Mouse (Mus musculus) limb, embryonic 12.5 days (tissue): ENCODE data around the gene Synj2. TPM values are rescaled to one million over a fixed set of nuclear protein-coding genes. Genes with fewer than 3 reads are reported as not detected.

Source experiments
- ATAC-seq: fragments of 200-750 bp; cut with Nextera tagmentation; 2 replicates; pipeline ENCODE4 v1.8.0; 2017; ENCODE audit warnings: low read depth, moderate TSS enrichment; ENCODE audit not compliant: insufficient number of reproducible peaks, insufficient read depth, low FRiP score, low TSS enrichment
- H3K27ac ChIP-seq: fragments of 300-500 bp; sonication (generic); 2 replicates; pipeline ENCODE4 v1.5.1; 2016; ENCODE audit warnings: mild to moderate bottlenecking, moderate library complexity
- H3K27me3 ChIP-seq: fragments of 300-500 bp; sonication (generic); 2 replicates; pipeline ENCODE4 v1.6.1; 2016; ENCODE audit warnings: mild to moderate bottlenecking, moderate library complexity
- H3K36me3 ChIP-seq: fragments of 300-500 bp; sonication (generic); 2 replicates; pipeline ENCODE4 v1.6.1; 2016; ENCODE audit warnings: mild to moderate bottlenecking, moderate library complexity
- H3K4me1 ChIP-seq: fragments of 300-500 bp; sonication (generic); replicated peaks from 2 replicates; pipeline ENCODE4 v1.6.1; 2016
- H3K4me2 ChIP-seq: fragments of 300-500 bp; sonication (generic); 2 replicates; pipeline ENCODE4 v1.6.1; 2016; ENCODE audit warnings: mild to moderate bottlenecking, moderate library complexity
- H3K4me3 ChIP-seq: fragments of 300-500 bp; sonication (generic); replicated peaks from 2 replicates; pipeline ENCODE4 v1.5.1; 2016; ENCODE audit warnings: mild to moderate bottlenecking
- H3K9ac ChIP-seq: fragments of 300-500 bp; sonication (generic); replicated peaks from 2 replicates; pipeline ENCODE4 v1.6.1; 2016; ENCODE audit warnings: mild to moderate bottlenecking, moderate library complexity
- H3K9me3 ChIP-seq: fragments of 300-500 bp; sonication (generic); 2 replicates; pipeline ENCODE4 v1.6.1; 2016; ENCODE audit warnings: mild to moderate bottlenecking, moderate library complexity
- WGBS: fragments of 180-500 bp; shearing (Covaris S2); methylation state at CpG from one replicate; pipeline ENCODE4 v1.1.7; 2016; 5-methylcytosine and 5-hydroxymethylcytosine counted together
- polyA plus RNA-seq: library from polyadenylated mRNA; unstranded; fragments of >200 nt; fragmentation: Nextera tagmentation; extraction: Ambion mirVana; gene quantifications from 2 replicates; pipeline ENCODE4 v1.2.1, GENCODE M21; 2016

The Synj2 gene
- polyA plus RNA-seq, 1 experiment from 2014 or later, result 1.2 TPM

DNA sequence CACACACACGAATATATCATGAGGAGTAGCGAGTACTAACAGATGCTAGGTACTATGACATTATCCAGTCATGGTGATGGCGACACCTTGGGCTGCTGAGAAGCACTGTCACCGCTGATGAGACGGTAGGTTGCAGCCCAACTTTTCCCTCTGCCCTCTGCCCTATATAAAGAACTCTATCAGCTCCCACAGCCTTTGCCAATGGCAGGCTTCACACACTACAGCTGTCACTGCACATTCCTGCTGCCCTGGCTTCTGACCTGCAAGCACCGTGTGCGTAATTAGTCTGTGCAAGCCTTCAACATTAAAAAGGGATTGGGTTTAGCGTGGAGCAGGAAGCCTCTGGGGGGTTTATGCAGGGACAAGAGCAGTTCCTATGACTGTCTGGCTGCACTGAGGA lies 121.7 kb downstream of the Synj2 start:
- no peak overlapping the region for H3K4me2 ChIP-seq
- WGBS, result 76% methylated on average over 8 of the region's 8 CpGs
- no peaks in the 10 kb centered on the region for H3K9me3 ChIP-seq

DNA sequence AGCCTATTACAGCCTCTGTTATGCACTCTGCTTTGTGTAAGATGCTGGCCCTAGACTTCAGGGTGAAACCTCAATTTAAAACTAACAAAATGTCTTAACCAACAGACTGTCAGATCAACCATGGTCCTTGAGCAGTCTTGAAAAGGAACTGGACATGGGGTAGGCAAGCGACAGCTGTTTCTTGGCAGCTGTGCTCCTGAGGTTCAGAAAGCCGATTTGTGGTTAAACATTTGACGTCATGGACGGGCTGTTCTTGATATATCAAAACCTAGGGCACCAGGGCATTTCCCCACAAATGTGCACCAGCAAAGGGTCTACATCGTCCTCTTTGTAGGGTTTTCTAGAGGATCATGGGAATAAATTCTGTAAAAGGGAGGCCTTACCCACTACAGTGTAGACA lies 122.5 kb downstream of the Synj2 start:
- no peaks in the 10 kb centered on the region for H3K4me1 ChIP-seq
- H3K9ac ChIP-seq, result no peak overlapping the region
- H3K4me2 ChIP-seq, result no peak overlapping the region
- no peak overlapping the region for H3K27ac ChIP-seq
- 78% methylated on average over 5 of the region's 5 CpGs for WGBS
- ATAC-seq, result no peak
- H3K4me3 ChIP-seq, result no peak overlapping the region
- no peaks in the 10 kb centered on the region for H3K9me3 ChIP-seq
- no peaks in the 10 kb centered on the region for H3K27me3 ChIP-seq
- H3K36me3 ChIP-seq, result peaks cover 36% of the 10 kb centered on the region

More for the DNA sequence above, 121.7 kb downstream of the Synj2 start:
- Histone ChIP-seq H3K36me3 (peaks cover 36% of the 10 kb centered on the region), H3K27me3 (no peaks in the 10 kb centered on the region), H3K4me3 (no peak overlapping the region), H3K27ac (no peak overlapping the region), H3K4me1 (no peaks in the 10 kb centered on the region), H3K9ac (no peak overlapping the region)
- no peak for ATAC-seq

DNA sequence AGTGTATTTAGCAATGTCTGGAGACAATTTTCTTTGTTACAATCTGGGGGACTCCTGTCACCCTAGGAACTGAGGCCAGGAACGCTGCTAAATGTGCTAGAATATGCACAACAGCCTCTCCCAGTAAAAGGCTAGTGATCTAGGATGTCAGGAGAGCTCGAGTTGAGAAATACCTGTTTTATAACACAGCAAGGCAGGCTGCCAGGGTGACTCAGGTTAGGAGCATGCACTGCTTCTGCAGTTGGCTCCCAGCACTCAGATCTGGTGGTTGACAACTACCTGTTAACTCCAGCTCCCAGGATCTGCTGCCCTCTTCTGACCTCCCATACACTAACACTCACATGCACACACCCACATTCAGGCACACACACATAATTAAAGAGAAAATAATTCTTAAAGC lies 124.9 kb downstream of the Synj2 start:
- Histone ChIP-seq H3K4me3 (no peak overlapping the region), H3K9ac (no peak overlapping the region), H3K27ac (no peak overlapping the region), H3K4me1 (no peaks in the 10 kb centered on the region), H3K9me3 (no peaks in the 10 kb centered on the region), H3K36me3 (peaks cover 47% of the 10 kb centered on the region), H3K27me3 (no peaks in the 10 kb centered on the region), H3K4me2 (no peak overlapping the region)
- WGBS, result 92% methylated on average over 2 of the region's 2 CpGs
- ATAC-seq, result no peak

DNA sequence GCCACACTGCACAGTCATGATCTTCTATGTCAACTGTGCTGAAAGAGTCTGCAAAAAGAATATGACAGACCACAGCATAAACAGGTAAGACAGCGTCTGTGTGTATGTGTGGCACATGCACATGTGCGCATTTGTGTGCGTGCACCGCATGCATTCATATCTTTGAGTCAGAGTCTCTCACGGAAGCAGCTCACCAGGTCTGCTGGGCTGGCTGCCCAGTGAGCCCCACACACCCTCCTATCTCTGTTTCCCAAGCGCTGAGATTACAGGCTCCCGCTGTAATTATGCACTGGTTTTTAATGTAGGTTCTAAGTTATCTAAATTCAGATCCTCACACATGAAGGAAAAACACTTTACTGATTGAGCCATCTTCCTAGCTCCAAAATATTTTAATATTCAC lies 126.5 kb downstream of the Synj2 start:
- H3K27ac ChIP-seq, result no peak overlapping the region
- H3K4me3 ChIP-seq, result no peak overlapping the region
- H3K9me3 ChIP-seq, result no peaks in the 10 kb centered on the region
- peaks cover 53% of the 10 kb centered on the region for H3K36me3 ChIP-seq
- no peak for ATAC-seq
- no peaks in the 10 kb centered on the region for H3K4me1 ChIP-seq
- WGBS, result 95% methylated on average over 7 of the region's 7 CpGs
- no peak overlapping the region for H3K9ac ChIP-seq
- no peaks in the 10 kb centered on the region for H3K27me3 ChIP-seq
- H3K4me2 ChIP-seq, result no peak overlapping the region

DNA sequence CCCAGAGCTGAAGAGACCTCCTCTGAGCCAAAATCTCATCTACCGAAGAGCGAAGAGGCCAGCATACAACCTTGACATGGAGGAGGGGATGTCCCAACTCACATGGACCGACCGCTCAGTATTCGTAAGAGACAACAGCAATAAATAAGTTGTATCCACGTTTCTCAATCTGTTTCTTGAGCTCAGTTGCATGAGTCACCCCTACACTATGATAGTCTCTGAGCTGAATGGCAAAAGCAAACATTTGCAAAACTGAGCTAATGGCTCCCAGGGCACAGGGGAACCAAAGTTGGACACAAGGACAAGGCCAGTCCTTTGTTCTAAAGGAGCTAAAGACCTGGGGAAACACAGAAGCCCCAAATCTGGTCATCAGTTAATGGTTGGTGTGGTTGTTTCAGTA lies 128.8 kb downstream of the Synj2 start:
- H3K27me3 ChIP-seq, result no peaks in the 10 kb centered on the region
- no peak overlapping the region for H3K4me2 ChIP-seq
- no peak overlapping the region for H3K4me3 ChIP-seq
- no peaks in the 10 kb centered on the region for H3K9me3 ChIP-seq
- no peak overlapping the region for H3K27ac ChIP-seq
- H3K36me3 ChIP-seq, result peaks cover 57% of the 10 kb centered on the region
- H3K4me1 ChIP-seq, result no peaks in the 10 kb centered on the region
- 92% methylated on average over 6 of the region's 6 CpGs for WGBS
- no peak overlapping the region for H3K9ac ChIP-seq
- ATAC-seq, result no peak

DNA sequence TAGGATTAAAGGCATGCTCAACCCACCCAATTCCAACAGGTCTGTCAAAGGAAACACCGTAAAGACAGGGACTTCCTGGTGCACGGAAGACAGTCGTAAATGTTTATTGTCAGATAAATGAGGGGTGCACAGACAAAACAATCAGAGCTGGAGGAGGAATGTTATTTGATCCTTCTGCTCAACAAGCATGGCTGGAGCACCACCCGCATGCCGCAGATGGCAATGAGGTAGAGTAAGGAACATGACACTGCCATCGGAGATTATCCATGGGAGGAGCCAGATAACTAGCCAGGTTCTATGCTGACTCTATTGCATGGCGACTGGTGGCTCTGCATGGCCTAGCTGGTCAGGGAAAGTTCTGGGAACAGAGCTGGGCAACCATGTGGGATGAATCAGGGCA lies 132.3 kb downstream of the Synj2 start:
- no peak overlapping the region for H3K27ac ChIP-seq
- H3K4me3 ChIP-seq, result no peak overlapping the region
- H3K27me3 ChIP-seq, result no peaks in the 10 kb centered on the region
- no peaks in the 10 kb centered on the region for H3K4me1 ChIP-seq
- peaks cover 32% of the 10 kb centered on the region; the same call in 1 of the 2 replicates for H3K36me3 ChIP-seq
- no peak for ATAC-seq
- no peak overlapping the region for H3K9ac ChIP-seq
- no peaks in the 10 kb centered on the region for H3K9me3 ChIP-seq
- 29% methylated on average over 7 of the region's 7 CpGs for WGBS
- no peak overlapping the region for H3K4me2 ChIP-seq

DNA sequence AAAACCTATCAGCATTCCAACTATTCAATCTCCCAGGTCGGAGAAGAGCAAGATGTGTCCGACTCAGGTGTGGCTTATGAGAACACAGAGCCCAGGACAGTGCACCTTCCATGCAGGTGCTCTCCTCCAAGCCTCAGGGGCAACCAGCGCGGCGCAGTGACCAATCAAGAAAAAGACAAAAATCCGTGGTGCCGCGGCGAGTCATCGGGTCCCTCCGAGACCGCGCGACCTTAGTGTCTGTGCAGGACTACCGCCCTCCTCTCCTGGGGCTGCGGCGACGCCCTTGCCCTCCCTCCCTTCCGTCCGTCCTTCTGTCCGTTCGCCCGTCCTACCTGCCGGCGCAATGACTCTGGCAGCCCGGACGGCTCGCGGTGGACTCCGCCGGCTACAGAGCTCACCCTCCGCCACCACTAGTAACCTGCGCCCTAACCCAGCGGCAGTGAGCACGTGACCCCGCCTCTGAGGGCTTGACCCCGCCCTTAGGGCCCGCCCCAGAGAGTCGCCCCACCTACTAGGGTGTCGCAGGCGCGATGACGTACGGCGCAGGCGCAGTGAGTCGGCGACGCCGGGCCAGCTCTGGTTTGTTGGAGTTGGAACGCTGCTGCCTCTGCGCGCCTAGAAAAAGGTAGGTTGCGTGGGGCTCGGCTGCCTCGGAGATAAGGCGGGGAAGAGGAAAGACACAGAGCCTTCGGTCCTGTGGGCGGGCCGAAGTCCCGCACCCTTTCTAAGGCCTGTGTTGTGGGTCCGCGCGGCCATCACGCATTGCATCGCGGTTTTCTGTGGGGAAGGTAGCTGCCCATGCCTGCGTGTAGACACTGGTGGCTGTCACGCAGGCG lies 138.4 kb downstream of the Synj2 start, which contains the start of the genes Serac1 and Gtf2h5:
Gene Serac1, minus strand, starts transcription at position 455 of the 836 bp plus-strand sequence.
Gene Gtf2h5, plus strand, starts transcription at position 500 of the 836 bp plus-strand sequence.
- Histone ChIP-seq H3K4me2 (peak within 1 kb of the TSS; percentile 78), H3K4me3 (peak within 1 kb of the TSS; percentile 75), H3K36me3 (peaks cover 18% of the 10 kb centered on the region), H3K4me1 (peaks cover 8% of the 10 kb centered on the region; the same call in 1 of the 2 replicates), H3K27ac (peak within 1 kb of the TSS; percentile 86), H3K9ac (peak within 1 kb of the TSS; percentile 83), H3K27me3 (no peaks in the 10 kb centered on the region), H3K9me3 (no peaks in the 10 kb centered on the region)
- ATAC-seq, result peak; percentile 97
- WGBS, result under 1% methylated on average over 68 of the region's 70 CpGs

DNA sequence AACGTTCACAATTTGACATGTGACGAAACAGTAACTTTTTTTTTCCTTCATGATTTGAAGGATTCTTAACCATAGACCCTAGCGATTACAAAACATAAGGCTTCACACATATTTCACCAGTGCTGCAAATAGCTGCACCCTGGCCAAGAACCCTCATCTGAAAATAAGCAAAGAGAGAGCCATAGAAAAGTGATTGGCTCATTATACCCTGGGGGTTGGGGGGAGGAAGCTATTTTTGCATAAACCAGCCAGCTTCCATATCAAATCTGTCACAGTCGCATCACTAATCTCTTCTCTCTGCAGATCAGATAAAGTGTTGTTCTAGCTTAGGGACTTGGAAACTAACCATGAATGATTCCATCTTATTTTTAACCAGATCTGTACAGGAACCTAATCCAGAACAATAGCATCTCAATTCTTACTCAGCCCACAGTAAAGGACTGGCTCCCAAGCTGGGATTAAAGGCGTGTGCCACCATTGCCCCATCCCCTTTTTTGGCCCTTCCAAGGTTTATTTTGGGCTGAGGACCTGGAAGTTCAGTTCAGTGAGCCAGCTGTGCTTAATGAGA lies 142.3 kb downstream of the Synj2 start:
- Histone ChIP-seq H3K4me3 (no peak overlapping the region), H3K36me3 (peaks cover 50% of the 10 kb centered on the region), H3K9ac (no peak overlapping the region), H3K27me3 (no peaks in the 10 kb centered on the region), H3K4me2 (no peak overlapping the region), H3K9me3 (no peaks in the 10 kb centered on the region), H3K27ac (no peak overlapping the region), H3K4me1 (peaks cover 8% of the 10 kb centered on the region; the same call in 1 of the 2 replicates)
- no peak for ATAC-seq
- WGBS, result 93% methylated on average over 5 of the region's 5 CpGs

DNA sequence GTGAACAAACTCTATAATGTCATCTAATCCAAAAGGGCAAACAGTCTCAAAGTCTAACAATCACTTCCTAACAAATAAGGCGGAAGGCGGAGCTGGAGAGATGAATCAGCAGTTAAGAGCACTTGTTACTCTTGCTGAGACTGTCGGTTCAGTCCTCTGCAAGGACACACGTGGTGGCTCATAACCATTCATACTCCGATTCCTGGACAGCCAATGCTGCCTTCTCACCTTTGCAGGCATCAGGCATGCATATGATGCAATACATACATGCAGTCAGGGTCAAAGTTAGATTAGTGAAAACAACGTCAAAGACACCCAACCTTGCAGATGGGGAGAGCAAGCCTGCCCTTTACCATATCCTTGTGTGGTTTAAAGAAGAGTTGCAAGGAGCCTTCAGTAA lies 150.5 kb downstream of the Synj2 start:
- peaks cover 33% of the 10 kb centered on the region; the same call in 1 of the 2 replicates for H3K36me3 ChIP-seq

More for the DNA sequence above, 150.5 kb downstream of the Synj2 start:
- Histone ChIP-seq H3K4me1 (no peaks in the 10 kb centered on the region), H3K27ac (no peak overlapping the region), H3K4me3 (no peak overlapping the region), H3K9ac (no peak overlapping the region), H3K9me3 (no peaks in the 10 kb centered on the region), H3K4me2 (no peak overlapping the region), H3K27me3 (no peaks in the 10 kb centered on the region)
- WGBS, result 93% methylated on average over 6 of the region's 6 CpGs
- ATAC-seq, result no peak
